Mouse (Mus musculus) CH12.LX (cell line): ENCODE measurements at regions not wholly inside any gene's neighbourhood (a gene's known extent, or its start where the extent isn't known, plus 50 kb on each side); places are given as distances from the start of the nearest gene placed in this dataset.

Experiments
- DNase-seq: peaks from one replicate; pipeline ENCODE4 v3.0.0-alpha.2; 2013; ENCODE audit errors: extremely low read depth
- H3K27ac ChIP-seq: 2 replicates; pipeline ENCODE4 v1.5.1; 2012; ENCODE audit warnings: low read depth, mild to moderate bottlenecking, control low read depth, moderate library complexity; ENCODE audit not compliant: insufficient read depth
- H3K27me3 ChIP-seq: replicated peaks from 2 replicates; pipeline ENCODE3; 2012; ENCODE audit warnings: inconsistent platforms
- H3K36me3 ChIP-seq, 2 experiments: replicated peaks in 1 of 2; 2 replicates each; pipeline versions ENCODE3 to v1.6.1; 2012; ENCODE audit warnings: inconsistent platforms in 1 of 2, low read length in 1 of 2, mild to moderate bottlenecking in 1 of 2, mixed read lengths in 1 of 2, moderate library complexity in 1 of 2; ENCODE audit not compliant: control insufficient read depth in 1 of 2, insufficient read depth in 1 of 2
- H3K4me1 ChIP-seq, 2 experiments: 2 replicates each; pipeline ENCODE4 v1.6.1; 2012; ENCODE audit warnings: inconsistent platforms in 1 of 2, moderate library complexity in 1 of 2; ENCODE audit not compliant: insufficient read depth in 2 of 2, control insufficient read depth in 1 of 2
- H3K4me2 ChIP-seq: 2 replicates; pipeline ENCODE4 v1.6.1; 2012; ENCODE audit warnings: low read depth, mild to moderate bottlenecking, control low read depth; ENCODE audit not compliant: poor library complexity, insufficient read depth, severe bottlenecking
- H3K4me3 ChIP-seq, 3 experiments: fragments of 150-350 bp in 1 of 3; sonication (generic) in 1 of 3; replicated peaks in 1 of 3; 2 replicates each; pipeline versions ENCODE3 to v1.5.1; 2011 to 2012; ENCODE audit warnings: low read depth in 2 of 3, low read length in 2 of 3, mild to moderate bottlenecking in 2 of 3, moderate library complexity in 2 of 3, control low read depth in 1 of 3, improper control_type of control experiment in 1 of 3, inconsistent platforms in 1 of 3, mixed read lengths in 1 of 3; ENCODE audit not compliant: poor library complexity in 1 of 3
- H3K79me2 ChIP-seq: replicated peaks from 2 replicates; pipeline ENCODE4 v1.6.1; 2012; ENCODE audit warnings: mild to moderate bottlenecking, moderate library complexity; ENCODE audit not compliant: control insufficient read depth, poor library complexity, insufficient read depth, severe bottlenecking; ENCODE audit errors: extremely low read depth
- H3K9ac ChIP-seq: 2 replicates; pipeline ENCODE4 v1.6.1; 2012; ENCODE audit warnings: low read depth, mild to moderate bottlenecking, control low read depth, moderate library complexity; ENCODE audit not compliant: insufficient read depth
- H3K9me3 ChIP-seq: replicated peaks from 2 replicates; pipeline ENCODE3; 2012; ENCODE audit warnings: low read length, inconsistent platforms, mixed read lengths
- BHLHE40 ChIP-seq: IDR thresholded peaks from 2 replicates; pipeline ENCODE4 v1.6.1; 2011; ENCODE audit warnings: mild to moderate bottlenecking, low read depth, low read length, improper control_type of control experiment
- CHD2 ChIP-seq: IDR thresholded peaks from 2 replicates; pipeline ENCODE4 v1.6.1; 2011; ENCODE audit warnings: low read length, improper control_type of control experiment
- E2F4 ChIP-seq: IDR thresholded peaks from 2 replicates; pipeline ENCODE4 v1.6.1; 2011; ENCODE audit warnings: low read depth, low read length, improper control_type of control experiment; ENCODE audit not compliant: insufficient replicate concordance
- EP300 ChIP-seq: IDR thresholded peaks from 2 replicates; pipeline ENCODE4 v1.6.1; 2011; ENCODE audit warnings: low read length, improper control_type of control experiment
- HCFC1 ChIP-seq: IDR thresholded peaks from 2 replicates; pipeline ENCODE4 v1.6.1; 2012; ENCODE audit warnings: low read depth, mild to moderate bottlenecking, inconsistent platforms, low read length, improper control_type of control experiment
- JUN ChIP-seq: IDR thresholded peaks from 2 replicates; pipeline ENCODE4 v1.6.1; 2011; ENCODE audit warnings: low read depth, mild to moderate bottlenecking, low read length, improper control_type of control experiment, moderate library complexity; ENCODE audit not compliant: insufficient read depth
- MAFK ChIP-seq: IDR thresholded peaks from 2 replicates; pipeline ENCODE4 v1.6.1; 2011; ENCODE audit warnings: low read length, improper control_type of control experiment; ENCODE audit not compliant: insufficient replicate concordance
- MAZ ChIP-seq: IDR thresholded peaks from 2 replicates; pipeline ENCODE4 v1.6.1; 2012; ENCODE audit warnings: low read depth, mild to moderate bottlenecking, inconsistent platforms, low read length, improper control_type of control experiment, moderate library complexity
- MXI1 ChIP-seq: IDR thresholded peaks from 2 replicates; pipeline ENCODE4 v1.6.1; 2011; ENCODE audit warnings: mild to moderate bottlenecking, low read depth, low read length, improper control_type of control experiment
- NELFE ChIP-seq: IDR thresholded peaks from 2 replicates; pipeline ENCODE4 v1.6.1; 2011; ENCODE audit warnings: low read depth, low read length, improper control_type of control experiment
- PAX5 ChIP-seq: IDR thresholded peaks from 2 replicates; pipeline ENCODE4 v1.6.1; 2012; ENCODE audit warnings: low read length, inconsistent platforms, mixed read lengths
- POLR2A ChIP-seq: IDR thresholded peaks from 2 replicates; pipeline ENCODE4 v1.6.1; 2011; ENCODE audit warnings: low read depth, mild to moderate bottlenecking, improper control_type of control experiment, low read length
- POLR2AphosphoS2 ChIP-seq: IDR thresholded peaks from 2 replicates; pipeline ENCODE4 v1.6.1; 2011; ENCODE audit warnings: low read depth, low read length, improper control_type of control experiment
- RAD21 ChIP-seq: IDR thresholded peaks from 2 replicates; pipeline ENCODE4 v1.6.1; 2011; ENCODE audit warnings: low read depth, mild to moderate bottlenecking, low read length, improper control_type of control experiment, moderate library complexity
- RCOR1 ChIP-seq: conservative IDR thresholded peaks from 2 replicates; pipeline ENCODE4 v1.6.1; 2012; ENCODE audit warnings: low read depth, mild to moderate bottlenecking, inconsistent platforms, low read length, improper control_type of control experiment
- SIN3A ChIP-seq: IDR thresholded peaks from 2 replicates; pipeline ENCODE4 v1.6.1; 2012; ENCODE audit warnings: low read length, improper control_type of control experiment, inconsistent platforms
- SMC3 ChIP-seq: IDR thresholded peaks from 2 replicates; pipeline ENCODE4 v1.6.1; 2011; ENCODE audit warnings: low read depth, low read length, improper control_type of control experiment
- TBP ChIP-seq: conservative IDR thresholded peaks from 2 replicates; pipeline ENCODE4 v1.6.1; 2011; ENCODE audit warnings: low read depth, low read length, improper control_type of control experiment
- UBTF ChIP-seq: IDR thresholded peaks from 2 replicates; pipeline ENCODE4 v1.6.1; 2012; ENCODE audit warnings: low read depth, mild to moderate bottlenecking, inconsistent platforms, low read length, improper control_type of control experiment, moderate library complexity
- USF2 ChIP-seq: conservative IDR thresholded peaks from 2 replicates; pipeline ENCODE4 v1.6.1; 2011; ENCODE audit warnings: low read depth, low read length, improper control_type of control experiment
- ZC3H11A ChIP-seq: IDR thresholded peaks from 2 replicates; pipeline ENCODE4 v1.6.1; 2012; ENCODE audit warnings: low read depth, mild to moderate bottlenecking, inconsistent platforms, low read length, improper control_type of control experiment
- ZKSCAN1 ChIP-seq: IDR thresholded peaks from 2 replicates; pipeline ENCODE4 v1.6.1; 2012; ENCODE audit warnings: low read depth, inconsistent platforms, low read length, improper control_type of control experiment, borderline replicate concordance
- ZMIZ1 ChIP-seq: IDR thresholded peaks from 2 replicates; pipeline ENCODE4 v1.6.1; 2012; ENCODE audit warnings: low read depth, mild to moderate bottlenecking, inconsistent platforms, low read length, improper control_type of control experiment
- dilution Hi-C: fragments of 300-500 bp; cut with MboI; formaldehyde crosslinking; loops from 2 replicates; pipeline ENCODE4 v1.14.3; 2020; ENCODE audit warnings: low sequenced_read_pairs; ENCODE audit not compliant: extremely low pct_unique_long_range_greater_than_20kb, extremely low pct_ligation_motif_present
- in situ Hi-C: fragments of 300-500 bp; cut with MboI; formaldehyde crosslinking; loops from 3 replicates; pipeline ENCODE4 v1.14.3; 2019; ENCODE audit warnings: low sequenced_read_pairs, low pct_ligation_motif_present, low pct_unique_long_range_greater_than_20kb, mixed read lengths

- Histone ChIP-seq H3K27me3 (no peaks in the 10 kb centered on the region), H3K36me3 (no peaks in the 10 kb centered on the region), H3K4me2 (no peak overlapping the region), H3K4me1 (peaks cover 3 to 6% of the 10 kb centered on the region in 2 experiments; a peak in 1 of 4 replicates), H3K4me3 (no peak overlapping the region), H3K9ac (no peak overlapping the region), H3K79me2 (no peaks in the 10 kb centered on the region), H3K9me3 (no peaks in the 10 kb centered on the region), H3K27ac (no peak overlapping the region)
- dilution Hi-C loops (no loop called here), in situ Hi-C loops (no loop called here)
- TF ChIP-seq USF2 = no peak
- TF ChIP-seq JUN = no peak
- no peak for TF ChIP-seq ZC3H11A
- TF ChIP-seq POLR2AphosphoS2 = no peak
- no peak for TF ChIP-seq EP300
- no peak for TF ChIP-seq SIN3A
- DNase-seq = no peak
These were observed 332.4 kb upstream of the Tet2 start for GRCm38 (mm10) chr3:133877310-133877709.

- dilution Hi-C loops = no loop called here
- Histone ChIP-seq H3K4me2 (no peak overlapping the region), H3K9me3 (no peaks in the 10 kb centered on the region), H3K79me2 (no peaks in the 10 kb centered on the region), H3K27me3 (no peaks in the 10 kb centered on the region), H3K27ac (no peak overlapping the region), H3K36me3 (no peaks in the 10 kb centered on the region), H3K9ac (no peak overlapping the region), H3K4me1 (peaks cover 3 to 6% of the 10 kb centered on the region in 2 experiments; a peak in 1 of 4 replicates), H3K4me3 (no peak overlapping the region)
- TF ChIP-seq TBP (no peak), POLR2A (no peak), BHLHE40 (no peak), MAZ (no peak), UBTF (no peak), RCOR1 (no peak), PAX5 (no peak), E2F4 (no peak), POLR2AphosphoS2 (no peak), RAD21 (no peak), JUN (no peak), HCFC1 (no peak), NELFE (no peak), MAFK (no peak), ZKSCAN1 (no peak), MXI1 (no peak), SMC3 (no peak), ZMIZ1 (no peak), CHD2 (no peak)
- DNase-seq = no peak
- in situ Hi-C loops = no loop called here
These were observed 335.7 kb upstream of the Tet2 start for GRCm38 (mm10) chr3:133880626-133881025.
